Mouse (Mus musculus) megakaryocyte-erythroid progenitor cell, adult 5 weeks (primary cell): Measurements from ENCODE around the gene D11Wsu47e. TPM values are rescaled to one million over a fixed set of nuclear protein-coding genes. Genes with fewer than 3 reads are reported as not detected.

Experiments
- polyA plus RNA-seq: library from polyadenylated mRNA; stranded (reverse); fragments of >175 nt; gene quantifications from 2 replicates; pipeline ENCODE4 v1.2.3, GENCODE M21; 2012

Gene D11Wsu47e
- polyA plus RNA-seq = 4.4 and 5.0 TPM in 2 replicates

DNA sequence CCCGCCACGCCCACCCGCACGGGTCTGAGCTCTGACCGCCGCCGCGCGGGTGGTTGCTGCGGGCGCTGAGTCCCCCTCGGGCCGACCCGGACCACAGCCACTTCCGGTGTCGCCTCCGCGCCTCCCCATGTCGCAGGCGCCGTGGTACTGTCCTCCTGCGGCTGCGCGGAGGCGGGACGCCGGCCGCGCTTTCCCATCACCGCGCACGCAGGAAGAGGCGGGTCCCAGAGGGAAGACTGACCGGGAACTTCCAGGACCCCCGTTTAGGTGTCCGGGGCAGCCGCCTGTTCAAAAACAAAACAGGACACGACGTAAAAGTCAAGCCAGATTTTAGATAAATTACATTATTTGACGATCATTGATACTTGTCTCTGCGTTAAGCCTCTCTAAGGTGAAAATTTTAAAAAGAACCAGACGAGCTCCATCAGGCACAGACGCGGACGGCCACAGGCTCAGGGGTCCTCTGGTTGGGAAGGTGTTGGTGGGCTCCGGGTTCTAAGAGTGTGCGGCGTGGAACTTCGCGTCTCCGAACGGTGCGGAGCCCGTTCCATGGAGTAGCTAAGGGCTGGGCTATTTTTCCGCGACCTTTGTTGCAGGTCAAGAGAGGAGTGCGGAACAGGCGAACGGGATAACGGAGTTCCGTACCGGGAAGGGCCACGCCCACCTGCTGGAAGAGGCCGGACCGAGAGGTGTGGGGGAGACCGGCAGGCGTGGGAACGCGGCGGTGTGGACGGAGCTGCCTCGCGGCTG, at the start of gene D11Wsu47e, which contains the start of gene Fam104a:
Gene D11Wsu47e, plus strand, starts transcription at position 456 of the 750 bp plus-strand sequence.
Gene Fam104a, minus strand, starts transcription at position 199 of the 750 bp plus-strand sequence.

DNA sequence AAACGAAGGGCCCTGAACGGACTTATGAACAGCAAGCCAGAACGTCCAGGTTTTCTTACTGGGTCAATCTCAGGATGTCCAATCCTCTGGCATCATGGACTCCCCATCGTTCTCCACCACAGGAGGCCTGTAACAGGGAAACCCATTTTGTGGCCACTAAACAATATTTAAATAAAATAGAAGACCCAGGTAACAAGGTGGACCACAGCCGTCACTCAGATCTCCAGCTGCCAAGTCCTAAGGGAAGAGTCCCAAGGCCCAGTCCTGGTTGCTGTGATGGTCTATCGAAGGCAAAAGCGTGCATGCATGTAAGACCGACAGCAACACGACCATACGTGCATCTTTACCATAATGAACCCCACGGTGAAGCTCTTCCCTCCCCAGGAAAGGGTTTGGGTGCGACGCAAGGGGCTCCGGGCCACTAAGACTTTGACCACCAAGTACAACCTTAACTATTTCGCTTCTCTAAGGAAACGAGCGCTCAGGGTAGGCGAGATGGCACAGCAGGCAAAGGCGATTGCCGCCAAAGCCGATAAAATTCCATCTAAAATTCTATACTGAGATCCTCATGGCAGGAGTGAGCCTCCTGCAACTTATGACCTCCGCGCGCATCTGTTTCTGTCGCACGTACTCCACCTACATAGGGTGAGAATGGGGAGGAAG, 35.4 kb upstream of the D11Wsu47e start, which contains the start of gene Cog1:
Gene Cog1, plus strand, starts transcription at position 480 of the 663 bp plus-strand sequence.

DNA sequence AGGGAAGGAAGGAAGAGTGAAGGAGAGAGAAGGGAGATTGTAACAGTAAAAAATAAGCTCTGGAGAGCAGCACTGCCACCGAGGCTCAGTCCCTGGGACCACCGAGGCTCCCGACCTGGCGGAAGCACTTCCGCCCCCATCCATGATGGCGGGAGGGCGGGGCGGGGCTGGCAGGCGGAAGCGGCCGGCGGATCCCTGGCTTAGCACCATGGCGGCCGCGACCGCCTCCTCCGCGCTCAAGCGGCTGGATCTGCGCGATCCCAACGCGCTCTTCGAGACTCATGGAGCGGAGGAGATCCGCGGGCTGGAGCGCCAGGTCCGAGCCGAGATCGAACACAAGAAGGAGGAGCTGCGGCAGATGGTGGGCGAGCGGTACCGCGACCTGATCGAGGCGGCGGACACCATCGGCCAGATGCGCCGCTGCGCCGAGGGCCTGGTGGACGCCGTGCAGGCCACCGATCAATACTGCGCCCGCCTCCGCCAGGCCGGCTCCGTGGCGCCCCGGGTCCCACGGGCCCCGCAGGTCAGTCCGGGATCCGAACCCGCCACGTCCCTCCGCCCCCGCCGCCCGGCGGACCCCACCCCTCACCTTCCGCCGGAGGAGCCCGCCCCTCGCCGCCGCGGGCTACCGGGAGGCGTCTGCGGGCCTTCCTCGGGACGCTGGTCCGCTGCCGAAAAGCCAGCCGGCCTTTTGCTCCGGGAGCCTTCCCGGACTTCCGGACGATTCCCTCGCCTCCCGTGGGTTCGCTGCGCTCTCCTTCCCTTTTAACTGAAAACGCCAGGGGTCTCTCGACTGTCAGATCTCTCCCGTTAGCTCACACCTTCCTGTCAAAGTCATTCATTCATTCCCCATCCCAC, 34.6 kb upstream of the D11Wsu47e start, which contains the start of gene Slc39a11:
Gene Slc39a11, minus strand, starts transcription at position 727 of the 858 bp plus-strand sequence.

DNA sequence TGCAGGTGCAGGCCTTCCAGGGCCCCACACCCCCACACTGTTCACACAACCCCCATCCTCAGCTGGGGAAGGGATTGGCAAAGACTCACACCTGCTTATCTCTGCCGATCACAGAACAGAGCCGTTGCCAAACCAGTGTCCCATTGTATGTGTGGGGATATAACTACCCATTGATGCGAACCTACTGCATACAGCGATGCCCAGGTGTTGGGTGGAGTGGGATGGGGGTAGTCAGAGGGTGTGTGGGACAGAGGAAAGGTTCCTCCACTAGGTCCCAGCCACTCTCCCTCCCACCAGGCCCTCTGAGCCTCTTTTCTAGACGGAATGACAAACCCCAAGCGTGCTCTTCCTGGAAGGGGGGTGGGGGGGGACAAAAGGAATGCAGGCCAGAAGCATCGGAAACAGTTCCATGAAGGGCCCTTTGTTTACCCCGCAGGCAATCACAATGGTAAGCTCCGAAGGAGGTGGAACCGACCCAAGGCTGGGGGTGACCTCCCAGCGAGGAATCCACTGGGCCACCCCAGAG, 25.6 kb downstream of the D11Wsu47e start, which contains the start of gene Cpsf4l:
Gene Cpsf4l, minus strand, starts transcription at position 287 of the 526 bp plus-strand sequence.

Other genes with a start within 250 kb of the D11Wsu47e start
- gene Sstr2, start 65.1 kb upstream of the D11Wsu47e start, polyA plus RNA-seq = 0.34 and 0.58 TPM in 2 replicates
- 33.7 and 38.0 TPM in 2 replicates for gene Cog1, start 35.2 kb upstream of the D11Wsu47e start, polyA plus RNA-seq
- 64.6 and 65.6 TPM in 2 replicates for gene Slc39a11, start 34.3 kb upstream of the D11Wsu47e start, polyA plus RNA-seq
- gene Fam104a, start 257 bp upstream of the D11Wsu47e start, polyA plus RNA-seq = 71.0 and 71.3 TPM in 2 replicates
- gene Cpsf4l, start 25.6 kb downstream of the D11Wsu47e start, polyA plus RNA-seq = not detected in 2 replicates
- 21.4 and 30.6 TPM in 2 replicates for gene Cdc42ep4, start 67.5 kb downstream of the D11Wsu47e start, polyA plus RNA-seq